Mouse (Mus musculus): Measurements from ENCODE around the gene G530012D18Rik.
"Not testable (repeated sequence)": the region's sequence is repeated elsewhere in the genome, so short reads cannot be mapped to it uniquely, and the experiment has no call there.

G530012D18Rik gene

GRCm38 (mm10) chr1:85615819-85616218 is 40.3 kb downstream of the G530012D18Rik start:
- not testable (repeated sequence) for DNase-seq (ENCODE audit: low read depth, low spot score)

- not testable (repeated sequence) for DNase-seq (ENCODE audit: low read depth, low spot score)
Observed at GRCm38 (mm10) chr1:85617161-85617560, 41.7 kb downstream of the G530012D18Rik start.

DNA sequence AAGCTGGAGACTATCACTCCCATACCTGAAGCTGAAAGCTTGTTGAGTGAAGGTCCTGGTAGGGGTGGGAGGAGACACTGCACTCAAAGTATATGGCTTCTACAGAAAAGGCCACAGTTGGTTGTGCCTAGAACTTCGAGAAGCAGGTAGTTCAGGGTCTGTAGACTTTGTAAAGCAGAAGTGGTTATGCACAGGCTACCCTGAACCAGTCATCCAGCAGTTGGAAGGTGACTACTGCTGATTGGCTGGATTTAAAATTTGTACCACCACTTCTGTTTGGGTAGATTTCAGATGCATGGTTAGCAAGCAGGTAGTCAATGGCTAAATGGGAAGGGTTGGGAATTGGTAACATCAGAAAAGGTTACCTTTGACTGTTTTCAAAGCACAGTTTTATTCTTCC is 43.2 kb downstream of the G530012D18Rik start:
- DNase-seq (ENCODE audit: low read depth, low spot score): not testable (repeated sequence)

Data from retina, adult 2 months (tissue).